Mouse (Mus musculus) heart, postnatal 0 days (tissue): ENCODE data around the gene Zfyve9. TPM values are rescaled to one million over a fixed set of nuclear protein-coding genes. Genes with fewer than 3 reads are reported as not detected.
A peak's percentile ranks its signal among the peaks of the same experiment; 100 is the strongest.

Experiments
- ATAC-seq: fragments of 200-750 bp; cut with Nextera tagmentation; 2 replicates; pipeline ENCODE4 v1.8.0; 2017; ENCODE audit warnings: low read depth, moderate number of reproducible peaks, moderate library complexity; ENCODE audit not compliant: insufficient read depth
- DNase-seq: peaks from one replicate; pipeline ENCODE4 v3.0.0-alpha.2; 2016; ENCODE audit warnings: low spot score
- H3K27ac ChIP-seq: fragments of 300-500 bp; sonication (generic); 2 replicates; pipeline ENCODE4 v1.5.1; 2014; ENCODE audit warnings: low read depth, mild to moderate bottlenecking
- H3K27me3 ChIP-seq: fragments of 300-500 bp; sonication (generic); 2 replicates; pipeline ENCODE4 v1.6.1; 2014; ENCODE audit warnings: low read length, mixed read lengths; ENCODE audit not compliant: control insufficient read depth, insufficient read depth
- H3K36me3 ChIP-seq: fragments of 300-500 bp; sonication (generic); replicated peaks from 2 replicates; pipeline ENCODE4 v1.6.1; 2014; ENCODE audit warnings: low read length, mixed read lengths; ENCODE audit not compliant: control insufficient read depth, insufficient read depth
- H3K4me1 ChIP-seq: fragments of 300-500 bp; sonication (generic); 2 replicates; pipeline ENCODE4 v1.6.1; 2014; ENCODE audit warnings: antibody characterized with exemption; ENCODE audit not compliant: control insufficient read depth, insufficient read depth
- H3K4me2 ChIP-seq: fragments of 300-500 bp; sonication (generic); 2 replicates; pipeline ENCODE4 v1.6.1; 2014; ENCODE audit warnings: low read depth, mild to moderate bottlenecking, low read length, moderate library complexity
- H3K4me3 ChIP-seq: fragments of 300-500 bp; sonication (generic); 2 replicates; pipeline ENCODE4 v1.5.1; 2014; ENCODE audit warnings: low read depth, low read length
- H3K9ac ChIP-seq: fragments of 300-500 bp; sonication (generic); replicated peaks from 2 replicates; pipeline ENCODE4 v1.6.1; 2014; ENCODE audit warnings: low read depth, low read length, mixed read lengths
- H3K9me3 ChIP-seq: fragments of 300-500 bp; sonication (generic); replicated peaks from 2 replicates; pipeline ENCODE4 v1.6.1; 2016; ENCODE audit warnings: low read length; ENCODE audit not compliant: control insufficient read depth
- CTCF ChIP-seq: IDR thresholded peaks from 2 replicates; pipeline ENCODE4 v1.5.1; 2016; ENCODE audit warnings: antibody characterized with exemption, control low read depth, low read depth
- EP300 ChIP-seq: IDR thresholded peaks from 2 replicates; pipeline ENCODE4 v1.6.1; 2016; ENCODE audit warnings: antibody characterized with exemption, low read depth
- WGBS: fragments of 180-500 bp; shearing (Covaris S2); extraction: QIAGEN DNeasy Blood & Tissue Kit; methylation state at CpG from one replicate; pipeline ENCODE4 v1.1.7; 2014; 5-methylcytosine and 5-hydroxymethylcytosine counted together
- polyA plus RNA-seq: library from polyadenylated mRNA; unstranded; fragments of >200 nt; fragmentation: Nextera tagmentation; extraction: Ambion mirVana; gene quantifications from 2 replicates; pipeline ENCODE4 v1.2.1, GENCODE M21; 2015
- total RNA-seq: library from RNA; depleted of rRNA; stranded (reverse); fragments of >200 nt; gene quantifications from 2 replicates; pipeline ENCODE4 v1.2.3, GENCODE M21; 2014; ENCODE audit warnings: low replicate concordance

The Zfyve9 gene
- total and polyA plus RNA-seq, 2 experiments from 2014 or later, result 3.1 to 9.8 TPM

- Histone ChIP-seq H3K27me3 (no peaks in the 10 kb centered on the region), H3K4me3 (no peak overlapping the region), H3K4me2 (no peak overlapping the region), H3K9ac (no peak overlapping the region), H3K4me1 (0 out of 2 replicates have a peak, but pooled peaks cover 5% of the 10 kb centered on the region), H3K36me3 (no peaks in the 10 kb centered on the region), H3K27ac (no peak overlapping the region), H3K9me3 (no peaks in the 10 kb centered on the region)
- DNase-seq (no peak), ATAC-seq (no peak)
- TF ChIP-seq EP300, result no peak
- TF ChIP-seq CTCF, result no peak
- 81% methylated on average over 2 of the region's 2 CpGs for WGBS
These were observed 22.9 kb upstream of the Zfyve9 start for GRCm38 (mm10) chr4:108803535-108803934.

- no peaks in the 10 kb centered on the region for H3K36me3 ChIP-seq
- no peak overlapping the region for H3K4me3 ChIP-seq
- H3K4me1 ChIP-seq, result peaks cover 14% of the 10 kb centered on the region; the same call in 1 of the 2 replicates
- ATAC-seq, result peak; percentile 49; the same call in 1 of the 2 replicates
- H3K27ac ChIP-seq, result no peak overlapping the region
- 58% methylated on average over 2 of the region's 2 CpGs for WGBS
- no peaks in the 10 kb centered on the region for H3K27me3 ChIP-seq
- no peaks in the 10 kb centered on the region for H3K9me3 ChIP-seq
- TF ChIP-seq CTCF (peak; percentile 81), EP300 (no peak)
- no peak overlapping the region for H3K4me2 ChIP-seq
- DNase-seq, result peak; percentile 43
- no peak overlapping the region for H3K9ac ChIP-seq
These were observed 17.7 kb upstream of the Zfyve9 start for GRCm38 (mm10) chr4:108798083-108798830.

GRCm38 (mm10) chr4:108796701-108797100, 16.1 kb upstream of the Zfyve9 start:
- Histone ChIP-seq H3K9ac (no peak overlapping the region), H3K27me3 (no peaks in the 10 kb centered on the region), H3K4me3 (no peak overlapping the region), H3K36me3 (no peaks in the 10 kb centered on the region), H3K4me2 (no peak overlapping the region), H3K9me3 (no peaks in the 10 kb centered on the region), H3K27ac (no peak overlapping the region), H3K4me1 (peaks cover 9% of the 10 kb centered on the region; the same call in 1 of the 2 replicates)
- DNase-seq (no peak), ATAC-seq (no peak)
- TF ChIP-seq CTCF (no peak), EP300 (no peak)
- WGBS, result 43% methylated on average over 4 of the region's 4 CpGs

- H3K27me3 ChIP-seq, result no peaks in the 10 kb centered on the region
- H3K4me2 ChIP-seq, result no peak overlapping the region
- WGBS, result 46% methylated on average over 1 of the region's 1 CpGs
- H3K4me3 ChIP-seq, result no peak overlapping the region
- no peak for ATAC-seq
- H3K4me1 ChIP-seq, result peaks cover 9% of the 10 kb centered on the region; the same call in 1 of the 2 replicates
- TF ChIP-seq EP300, result no peak
- TF ChIP-seq CTCF, result no peak
- no peaks in the 10 kb centered on the region for H3K9me3 ChIP-seq
- DNase-seq, result no peak
- no peak overlapping the region for H3K27ac ChIP-seq
- H3K36me3 ChIP-seq, result no peaks in the 10 kb centered on the region
- H3K9ac ChIP-seq, result no peak overlapping the region
These were observed 13.3 kb upstream of the Zfyve9 start for GRCm38 (mm10) chr4:108793941-108794340.

GRCm38 (mm10) chr4:108790507-108790906, 9.9 kb upstream of the Zfyve9 start:
- Histone ChIP-seq H3K36me3 (no peaks in the 10 kb centered on the region), H3K4me3 (no peak overlapping the region), H3K27me3 (no peaks in the 10 kb centered on the region), H3K27ac (no peak overlapping the region), H3K9ac (no peak overlapping the region), H3K9me3 (no peaks in the 10 kb centered on the region), H3K4me1 (no peaks in the 10 kb centered on the region), H3K4me2 (no peak overlapping the region)
- ATAC-seq (no peak), DNase-seq (no peak)
- TF ChIP-seq CTCF (no peak), EP300 (no peak)
- 38% methylated on average over 1 of the region's 1 CpGs for WGBS
